Mouse (Mus musculus) gastrocnemius, postnatal 4 days (tissue): ENCODE measurements around the gene Mrps26. TPM values are rescaled to one million over a fixed set of nuclear protein-coding genes. Genes with fewer than 3 reads are reported as not detected.
"Not testable (repeated sequence)": the region's sequence is repeated elsewhere in the genome, so short reads cannot be mapped to it uniquely, and the experiment has no call there.

Experiments used
- DNase-seq, 2 experiments: peaks; one replicate each; pipeline ENCODE4 v3.0.0; 2021 to 2022; ENCODE audit warnings: low spot score in 2 of 2, mixed read lengths in 2 of 2
- total RNA-seq, 2 experiments: library from RNA; stranded (reverse); gene quantifications; 2 replicates each; pipeline ENCODE4 v1.2.3; 2021

Mrps26 gene
- total RNA-seq, 2 experiments from 2014 or later, result 51.9 to 60.9 TPM

DNA sequence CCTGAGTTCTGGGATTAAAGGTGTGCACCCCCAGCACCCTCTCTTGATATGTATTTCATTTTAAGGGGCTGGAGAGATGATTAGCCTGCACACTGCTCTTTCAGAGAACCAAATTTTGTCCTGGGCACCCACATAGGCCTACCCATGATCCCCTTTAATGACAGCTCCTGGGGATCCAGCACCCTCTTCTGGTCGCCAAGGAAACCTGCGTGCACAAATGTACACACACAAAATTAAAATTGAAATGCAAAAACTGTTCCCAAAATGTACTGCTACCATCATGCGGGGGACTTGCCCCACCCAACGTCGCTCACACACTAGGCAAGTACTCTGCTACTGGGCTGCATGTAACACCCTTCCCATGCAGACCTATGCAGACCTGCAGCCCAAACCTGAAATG lies 11.4 kb downstream of the Mrps26 start:
- no peak for DNase-seq

DNA sequence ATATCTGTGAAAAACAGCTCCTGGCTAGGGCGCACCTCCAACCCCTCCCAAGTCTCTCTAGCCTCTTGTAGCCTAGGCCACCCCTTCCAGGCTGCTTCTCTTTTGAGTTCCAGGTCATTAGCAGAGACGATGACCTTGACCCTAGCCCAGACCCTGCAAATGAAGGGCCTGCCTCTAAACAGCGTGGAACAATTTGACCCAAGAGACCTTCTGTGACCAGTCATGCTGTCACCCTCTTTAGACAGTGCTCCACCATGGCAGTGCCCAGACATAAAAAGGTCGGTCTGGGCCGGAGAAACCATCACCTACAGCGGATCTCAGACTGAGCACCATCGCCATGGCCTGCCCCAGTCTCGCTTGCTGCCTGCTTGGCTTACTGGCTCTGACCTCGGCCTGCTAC lies 12.3 kb downstream of the Mrps26 start, which contains the start of gene Oxt:
Oxt (plus strand) TSS at position 301 of the 400 bp plus-strand sequence.
- no peak for DNase-seq

DNA sequence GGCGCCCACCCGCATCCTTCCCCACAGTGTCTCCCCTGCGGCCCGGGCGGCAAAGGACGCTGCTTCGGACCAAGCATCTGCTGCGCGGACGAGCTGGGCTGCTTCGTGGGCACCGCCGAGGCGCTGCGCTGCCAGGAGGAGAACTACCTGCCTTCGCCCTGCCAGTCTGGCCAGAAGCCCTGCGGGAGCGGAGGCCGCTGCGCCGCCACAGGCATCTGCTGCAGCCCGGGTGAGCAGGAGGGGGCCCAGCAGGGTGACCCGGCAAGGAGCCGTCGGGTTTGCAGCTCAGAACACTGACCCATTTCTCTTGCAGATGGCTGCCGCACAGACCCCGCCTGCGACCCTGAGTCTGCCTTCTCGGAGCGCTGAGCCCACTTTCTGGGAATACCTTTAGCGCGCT lies 13.0 kb downstream of the Mrps26 start:
- DNase-seq, result not testable (repeated sequence)

DNA sequence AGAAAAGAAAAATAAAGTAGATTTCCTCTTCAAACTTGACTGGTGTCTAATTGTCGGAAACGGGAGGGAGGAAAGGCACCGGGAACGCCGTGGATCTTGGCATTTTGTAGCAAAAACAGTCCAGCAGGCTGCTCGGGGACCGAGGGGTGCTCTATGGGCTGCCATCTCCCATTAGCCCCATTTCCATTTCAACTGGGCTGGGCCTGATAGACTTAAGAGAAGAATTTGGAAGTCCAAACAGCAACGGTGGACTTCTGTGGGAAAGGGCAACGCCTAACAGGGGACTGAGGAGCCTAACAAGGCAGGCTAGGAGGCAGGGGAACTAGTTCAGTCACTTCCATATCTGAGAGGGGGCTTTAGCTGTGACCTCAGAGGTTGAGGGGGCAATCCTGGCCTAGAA lies 13.5 kb downstream of the Mrps26 start:
- DNase-seq, result no peak

DNA sequence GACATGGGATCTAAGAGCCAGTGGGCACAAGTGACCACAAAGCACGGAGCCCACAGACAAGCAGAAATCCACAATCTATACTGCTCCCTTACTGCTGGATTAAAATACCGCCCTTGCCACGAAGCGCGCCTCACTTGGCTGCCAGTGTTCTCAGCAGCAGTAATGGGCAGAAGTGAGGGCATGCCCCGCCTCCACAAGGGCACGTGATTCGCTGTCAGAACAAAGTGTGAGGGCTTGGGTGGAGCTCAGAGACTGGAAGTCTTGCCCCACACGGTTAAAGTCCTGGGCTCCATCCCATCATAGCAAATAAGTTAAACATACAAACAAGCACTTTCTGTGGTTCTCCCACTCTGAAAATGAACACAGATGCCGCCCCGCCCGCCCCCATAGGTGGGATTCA lies 14.1 kb downstream of the Mrps26 start:
- no peak for DNase-seq

DNA sequence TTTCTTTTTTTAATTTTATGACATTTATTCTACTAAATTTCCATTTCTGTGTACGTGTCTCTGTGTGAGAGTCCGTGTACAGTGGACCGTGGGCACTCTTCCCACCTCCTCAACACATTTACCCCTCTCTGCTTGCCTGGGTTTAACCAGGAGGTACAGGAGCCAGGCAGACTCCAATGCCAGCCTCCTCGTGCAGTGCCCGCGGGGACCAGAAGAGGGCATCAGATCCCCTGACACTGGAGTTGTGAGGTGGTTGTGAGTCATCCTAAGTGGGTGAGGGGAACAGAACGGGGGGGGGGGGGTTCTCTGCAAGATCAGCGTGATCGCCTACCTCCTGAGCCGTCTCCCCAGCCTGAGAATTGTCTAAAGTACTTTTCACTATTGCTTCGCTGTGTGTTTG lies 14.6 kb downstream of the Mrps26 start:
- no peak for DNase-seq

DNA sequence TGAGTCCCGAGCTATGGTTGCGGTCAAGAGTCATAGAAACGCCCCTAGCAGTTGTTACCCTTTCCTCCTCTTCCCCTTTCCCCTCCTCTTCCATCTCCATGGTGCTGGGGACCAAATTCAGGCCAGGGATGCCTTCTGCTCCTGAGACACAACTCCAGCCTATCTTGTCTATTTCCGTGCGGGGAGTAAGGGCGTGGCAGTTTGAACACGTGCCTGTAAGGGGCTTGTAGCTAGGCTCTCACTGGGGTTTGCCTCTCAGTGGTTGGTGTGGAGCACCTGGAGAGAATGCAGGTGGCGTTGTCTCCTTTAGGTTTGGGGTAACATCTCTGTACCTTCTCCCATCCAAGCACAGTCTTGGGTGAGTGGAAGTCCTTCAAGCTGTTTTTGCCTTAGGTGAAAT lies 16.2 kb downstream of the Mrps26 start:
- DNase-seq, result no peak

DNA sequence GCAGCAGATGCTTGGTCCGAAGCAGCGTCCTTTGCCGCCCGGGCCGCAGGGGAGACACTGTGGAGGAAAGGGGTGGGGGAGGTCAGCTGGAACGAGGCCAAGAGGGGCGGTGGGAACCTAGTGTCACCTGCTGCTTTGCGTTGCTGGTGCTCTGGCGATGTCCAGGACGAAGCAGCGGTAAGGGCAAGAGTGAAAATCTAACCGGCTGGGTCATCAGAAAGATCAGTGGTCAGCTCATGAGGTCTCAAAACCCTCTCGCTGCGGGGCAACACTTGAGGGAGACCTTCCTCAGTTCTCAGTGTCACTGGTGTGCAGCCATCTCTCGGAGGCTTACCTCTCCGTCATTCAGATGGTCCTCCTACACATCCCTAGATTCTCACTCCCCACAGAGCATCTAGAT lies 17.7 kb downstream of the Mrps26 start:
- no peak for DNase-seq

DNA sequence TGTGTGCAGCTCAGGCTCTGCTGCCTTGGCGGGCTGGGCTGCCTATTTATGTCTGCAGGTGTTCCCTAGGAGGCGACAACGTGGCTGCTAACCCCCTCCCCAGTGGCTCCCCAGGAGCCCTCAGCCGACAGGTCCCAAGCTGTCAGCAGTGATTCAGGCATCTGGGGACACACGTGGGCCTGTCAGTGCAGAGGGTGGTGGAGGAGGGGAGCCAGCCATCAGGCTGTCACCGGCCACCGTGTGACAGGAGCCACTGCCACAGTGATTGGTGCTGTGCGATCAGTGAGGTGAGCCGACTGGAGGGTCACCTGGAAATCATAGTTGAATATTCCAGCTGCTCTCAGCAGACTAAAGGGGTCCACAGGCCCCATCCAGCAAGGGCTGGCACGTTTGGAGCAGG lies 19.0 kb downstream of the Mrps26 start, which contains the start of gene Avp:
Avp (minus strand) TSS at position 3 of the 400 bp plus-strand sequence.
- no peak for DNase-seq

DNA sequence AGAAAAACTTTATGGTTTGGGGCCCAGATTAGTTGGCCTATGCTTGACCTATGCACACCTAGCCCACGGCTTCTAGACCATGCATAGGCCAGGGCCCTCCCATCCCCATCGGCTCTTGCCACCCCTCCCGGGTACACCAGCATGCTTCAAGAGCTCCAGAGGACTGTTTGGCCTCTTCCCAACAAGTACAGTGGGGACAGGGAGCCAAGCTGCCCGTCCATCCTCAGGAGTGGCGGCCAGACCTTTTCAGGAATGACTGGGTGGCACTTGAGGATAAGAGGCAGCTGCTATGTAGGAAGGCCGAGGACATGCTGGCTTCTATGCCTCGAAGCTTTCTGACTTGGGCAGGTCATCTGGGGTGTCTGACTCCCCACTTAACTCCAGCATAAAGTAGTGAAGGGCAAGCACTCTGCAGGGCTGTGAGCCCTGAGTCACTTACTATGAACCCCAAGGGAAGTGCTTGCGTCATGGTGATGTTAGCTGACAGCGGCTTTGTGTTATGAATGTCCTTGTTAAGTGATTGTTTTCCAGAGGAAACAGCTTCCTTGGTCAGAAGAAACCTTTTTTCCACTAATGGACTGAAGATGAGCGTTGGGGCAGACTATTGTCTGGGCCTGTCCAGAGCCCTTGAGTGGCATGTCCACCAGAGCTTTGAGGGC lies 20.5 kb downstream of the Mrps26 start:
- DNase-seq, result no peak

DNA sequence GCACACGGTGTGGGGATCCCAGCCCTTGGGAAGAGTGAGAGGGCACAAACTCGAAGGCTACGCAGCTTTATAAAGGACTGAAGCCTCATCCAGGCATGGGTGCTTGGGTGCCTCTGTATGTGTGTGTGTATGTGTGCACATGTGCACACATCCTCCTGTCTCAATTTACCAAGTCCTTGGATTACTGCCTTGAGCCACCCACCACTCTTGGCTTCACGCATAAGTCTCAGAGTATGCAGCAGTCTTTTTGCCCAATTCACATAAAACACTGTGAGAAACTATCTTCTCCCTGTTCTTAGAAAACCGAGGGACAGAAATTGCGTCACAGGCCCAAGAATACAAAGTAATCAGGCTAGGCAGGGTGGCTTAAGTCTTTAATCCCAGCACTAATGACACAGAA lies 22.5 kb downstream of the Mrps26 start:
- no peak for DNase-seq

DNA sequence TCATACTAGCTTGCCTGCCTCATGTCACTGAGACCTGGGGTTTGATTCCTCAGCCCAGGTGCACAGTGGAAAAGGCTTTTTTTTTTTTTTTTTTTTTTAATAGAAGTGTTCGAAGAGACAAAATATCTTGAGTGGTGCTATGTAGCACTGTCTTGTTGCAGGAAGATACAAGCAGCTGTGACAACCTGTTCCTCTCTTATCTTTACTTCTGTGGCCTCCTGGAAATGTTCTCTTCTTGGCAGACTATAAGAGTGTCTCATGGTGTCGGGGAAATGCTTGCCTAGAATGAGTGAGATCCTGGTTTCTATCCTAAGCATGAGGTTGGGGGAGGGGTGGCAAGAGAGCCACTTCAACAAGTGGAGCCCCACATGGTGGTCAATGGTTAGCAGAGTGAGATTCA lies 24.8 kb downstream of the Mrps26 start:
- no peak for DNase-seq

DNA sequence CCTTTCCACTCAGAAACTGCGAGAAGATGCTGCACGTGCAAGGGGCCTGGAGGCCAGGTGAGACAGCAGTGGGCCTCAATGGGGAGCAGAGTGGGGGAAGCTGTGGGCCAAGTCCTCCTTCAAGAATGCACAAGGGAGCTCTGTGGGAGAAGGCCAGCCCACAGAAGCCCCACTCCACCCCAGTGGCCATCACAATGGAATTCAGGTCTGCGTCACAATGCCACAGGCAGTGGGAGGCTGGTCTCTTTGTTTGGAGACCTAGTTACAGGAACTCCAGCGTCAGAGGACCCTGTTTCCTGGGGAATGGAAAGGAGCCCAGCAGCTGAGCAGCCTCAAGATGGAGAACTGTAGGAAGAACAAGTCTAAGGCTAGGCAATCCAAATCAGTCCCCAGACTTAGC lies 25.6 kb downstream of the Mrps26 start:
- DNase-seq, result no peak

DNA sequence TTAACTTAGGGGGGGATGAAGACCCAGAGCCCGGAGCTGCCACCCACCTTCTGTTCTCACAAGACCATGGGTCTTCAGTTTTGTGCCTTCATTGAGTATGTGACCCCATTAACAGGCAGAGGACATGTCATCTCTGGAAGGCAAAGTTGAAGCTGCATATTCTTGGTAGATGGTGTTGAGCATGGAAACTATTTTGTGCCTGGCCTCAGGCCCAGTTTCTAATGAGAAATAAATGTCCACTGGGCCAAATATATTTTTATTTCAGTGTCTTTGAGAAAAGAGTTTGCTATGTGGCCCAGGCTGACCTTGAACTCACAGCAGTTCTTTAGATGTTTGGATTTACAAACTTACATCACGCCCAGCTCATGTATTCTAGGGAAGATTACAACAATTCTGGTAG lies 26.2 kb downstream of the Mrps26 start:
- no peak for DNase-seq

DNA sequence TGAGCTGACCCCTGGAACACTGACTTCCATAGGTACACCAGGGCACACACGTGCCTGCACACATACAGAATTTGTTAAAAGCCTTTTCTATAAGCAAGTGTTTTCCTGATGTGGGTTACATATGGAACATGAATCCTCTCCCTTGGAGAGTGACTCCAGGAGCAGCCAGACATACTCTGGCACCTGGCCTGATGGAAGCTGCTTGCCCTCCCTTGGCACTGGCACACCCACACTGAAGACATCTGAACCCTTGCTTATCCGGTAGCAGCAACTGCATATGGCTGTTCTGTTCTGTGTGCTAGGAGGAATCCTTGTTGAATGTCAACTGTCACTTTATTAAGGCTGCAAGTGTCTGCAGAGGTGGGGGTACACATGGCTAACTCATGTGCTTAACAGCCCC lies 27.5 kb downstream of the Mrps26 start:
- DNase-seq, result no peak

DNA sequence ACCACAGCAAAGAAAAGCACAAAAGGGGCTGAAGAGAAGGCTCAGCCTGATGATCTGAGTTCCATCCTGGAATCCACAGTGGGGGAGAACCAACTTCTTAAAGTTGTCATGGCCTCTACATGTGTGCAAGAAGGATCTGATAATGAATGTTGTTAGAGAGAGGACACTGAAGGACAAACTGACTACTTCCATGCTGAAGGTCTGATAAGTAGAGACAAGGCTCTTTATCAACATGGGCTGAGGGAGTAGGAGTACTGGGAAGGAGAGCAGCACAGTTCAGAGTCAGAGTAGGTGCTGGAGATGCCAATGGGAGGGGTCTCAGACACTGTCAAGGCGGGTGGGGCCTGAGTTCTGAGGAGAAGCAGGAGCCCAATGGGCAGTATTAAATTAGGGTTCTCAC lies 32.1 kb downstream of the Mrps26 start:
- no peak for DNase-seq

DNA sequence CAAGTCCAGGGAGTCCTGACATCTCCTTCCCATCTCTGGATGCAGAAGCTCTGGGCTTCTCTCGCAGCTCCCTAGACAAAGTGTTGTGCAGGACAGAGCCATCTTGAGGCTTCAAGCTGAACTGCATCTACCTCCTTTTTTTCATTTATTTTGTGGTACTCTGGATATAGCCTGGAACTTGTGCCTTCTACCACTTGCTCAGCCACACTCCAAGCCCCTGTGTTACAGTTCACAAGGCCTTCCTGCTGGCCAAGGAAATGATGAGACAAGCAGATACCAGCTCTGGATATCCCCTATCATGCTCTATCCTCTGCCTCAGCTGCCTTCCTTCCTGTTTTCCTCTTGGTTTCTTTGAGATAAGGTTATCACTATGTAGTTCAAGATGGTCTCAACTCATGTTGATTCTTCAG lies 34.1 kb downstream of the Mrps26 start:
- no peak for DNase-seq

DNA sequence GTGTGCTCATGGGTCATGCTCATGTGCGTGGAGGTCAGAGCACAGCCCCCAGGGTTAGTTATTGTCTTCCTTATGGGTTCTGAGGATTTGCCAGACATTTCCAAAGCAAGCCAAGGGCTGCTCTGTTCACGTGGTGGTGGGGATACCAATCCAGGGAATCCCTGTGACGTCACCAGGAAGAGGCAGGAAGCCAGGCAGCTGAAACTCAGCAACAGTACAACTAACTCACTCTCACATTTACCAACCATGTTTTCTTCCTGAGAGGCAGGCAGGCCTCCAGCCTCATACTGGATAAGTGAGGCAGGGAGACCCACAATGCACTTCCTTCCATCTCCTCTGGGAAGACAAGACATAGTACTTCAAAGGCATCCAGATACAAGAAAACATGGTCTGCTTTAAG lies 34.9 kb downstream of the Mrps26 start:
- DNase-seq, result no peak

DNA sequence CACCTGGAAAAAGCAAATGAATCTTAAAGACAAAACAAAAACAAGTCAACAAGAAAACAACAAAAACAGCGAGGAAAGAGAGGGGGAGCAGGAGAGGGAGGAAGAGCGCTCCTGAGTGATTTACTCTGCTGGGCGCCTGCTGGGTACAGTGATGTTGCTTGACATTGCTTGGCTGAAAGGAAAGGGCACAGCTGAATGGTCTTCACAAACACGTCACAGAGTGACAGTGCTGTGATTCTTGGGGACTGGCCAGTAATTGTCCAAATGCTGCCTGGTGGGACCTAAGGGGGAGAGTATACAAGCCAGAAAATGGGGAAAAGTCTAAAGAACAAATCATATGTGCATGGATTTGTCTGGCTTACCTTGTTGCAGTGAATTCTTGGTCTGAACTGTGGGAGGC lies 38.7 kb downstream of the Mrps26 start:
- no peak for DNase-seq

DNA sequence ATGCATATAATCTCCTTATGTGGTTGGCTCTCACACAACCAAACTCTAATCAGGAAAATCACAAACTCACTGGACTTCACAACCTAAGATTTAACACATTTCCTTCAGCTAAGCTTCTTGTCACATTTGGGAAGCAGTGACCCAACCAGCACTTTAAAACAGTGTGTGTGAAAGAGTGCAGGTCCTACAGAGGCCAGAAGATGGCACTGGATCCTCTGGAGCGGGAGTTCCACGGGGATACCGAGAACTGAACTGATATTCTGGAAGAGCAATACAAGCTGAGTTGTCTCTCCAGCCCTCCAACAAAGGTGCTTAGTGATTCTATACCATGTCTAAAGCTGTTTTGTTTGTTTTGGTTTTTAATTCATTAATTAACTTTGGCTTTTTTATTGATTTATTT lies 49.5 kb downstream of the Mrps26 start:
- DNase-seq, result no peak
